Mouse (Mus musculus): ENCODE results near the gene Cxcl12. TPM values are rescaled to one million over a fixed set of nuclear protein-coding genes. Genes with fewer than 3 reads are reported as not detected.

Gene Cxcl12
- 189 and 370 TPM in 2 replicates for polyA plus RNA-seq (2012; rRNA removed)

GRCm38 (mm10) chr6:117168321-117169011, at the start of gene Cxcl12:
Gene Cxcl12, plus strand, starts transcription at chr6:117168535.

All from ovary, adult 2 months (tissue).